Mouse (Mus musculus): Measurements from ENCODE around the gene Ggt7. TPM values are rescaled to one million over a fixed set of nuclear protein-coding genes. Genes with fewer than 3 reads are reported as not detected.

Ggt7 gene
- 1.6 TPM for polyA plus RNA-seq (2014; fragmentation: Illumina TruSeq; extraction: RNeasy Lipid Tissue Mini Kit (QIAGEN cat#74804); ENCODE audit: low read depth, low replicate concordance)

GRCm38 (mm10) chr2:155517455-155518423 is at the start of gene Ggt7, which contains the start of gene Acss2:
Gene Ggt7 (minus strand): TSS chr2:155518237.
Gene Acss2 (plus strand): TSS chr2:155517948.

GRCm38 (mm10) chr2:155473570-155474088 is 44.4 kb downstream of the Ggt7 start, which contains the start of gene Ncoa6:
Gene Ncoa6 (minus strand): TSS chr2:155473894.

Other genes starting within 250 kb of the Ggt7 start
- gene Map1lc3a, start 241.9 kb downstream of the Ggt7 start, polyA plus RNA-seq (2014; fragmentation: Illumina TruSeq; extraction: RNeasy Lipid Tissue Mini Kit (QIAGEN cat#74804); ENCODE audit: low read depth, low replicate concordance), result 905 TPM
- gene Pigu, start 160.8 kb downstream of the Ggt7 start, polyA plus RNA-seq (2014; fragmentation: Illumina TruSeq; extraction: RNeasy Lipid Tissue Mini Kit (QIAGEN cat#74804); ENCODE audit: low read depth, low replicate concordance), result 37.9 TPM
- gene Trp53inp2, start 137.2 kb downstream of the Ggt7 start, polyA plus RNA-seq (2014; fragmentation: Illumina TruSeq; extraction: RNeasy Lipid Tissue Mini Kit (QIAGEN cat#74804); ENCODE audit: low read depth, low replicate concordance), result 449 TPM
- 18.3 TPM for gene Ncoa6, start 44.3 kb downstream of the Ggt7 start, polyA plus RNA-seq (2014; fragmentation: Illumina TruSeq; extraction: RNeasy Lipid Tissue Mini Kit (QIAGEN cat#74804); ENCODE audit: low read depth, low replicate concordance)
- gene Acss2, start 289 bp downstream of the Ggt7 start, polyA plus RNA-seq (2014; fragmentation: Illumina TruSeq; extraction: RNeasy Lipid Tissue Mini Kit (QIAGEN cat#74804); ENCODE audit: low read depth, low replicate concordance), result 38.2 TPM
- gene Gss, start 74.6 kb upstream of the Ggt7 start, polyA plus RNA-seq (2014; fragmentation: Illumina TruSeq; extraction: RNeasy Lipid Tissue Mini Kit (QIAGEN cat#74804); ENCODE audit: low read depth, low replicate concordance), result 15.9 TPM
- gene Myh7b, start 93.0 kb upstream of the Ggt7 start, polyA plus RNA-seq (2014; fragmentation: Illumina TruSeq; extraction: RNeasy Lipid Tissue Mini Kit (QIAGEN cat#74804); ENCODE audit: low read depth, low replicate concordance), result 81.8 TPM
- 92.4 TPM for gene Trpc4ap, start 174.1 kb upstream of the Ggt7 start, polyA plus RNA-seq (2014; fragmentation: Illumina TruSeq; extraction: RNeasy Lipid Tissue Mini Kit (QIAGEN cat#74804); ENCODE audit: low read depth, low replicate concordance)
- gene Edem2, start 211.2 kb upstream of the Ggt7 start, polyA plus RNA-seq (2014; fragmentation: Illumina TruSeq; extraction: RNeasy Lipid Tissue Mini Kit (QIAGEN cat#74804); ENCODE audit: low read depth, low replicate concordance), result 13.9 TPM
- gene Gm17581, start 217.6 kb upstream of the Ggt7 start, polyA plus RNA-seq (2014; fragmentation: Illumina TruSeq; extraction: RNeasy Lipid Tissue Mini Kit (QIAGEN cat#74804); ENCODE audit: low read depth, low replicate concordance), result not detected
- 1.9 TPM for gene Procr, start 232.9 kb upstream of the Ggt7 start, polyA plus RNA-seq (2014; fragmentation: Illumina TruSeq; extraction: RNeasy Lipid Tissue Mini Kit (QIAGEN cat#74804); ENCODE audit: low read depth, low replicate concordance)